Mouse (Mus musculus): ENCODE results near the gene Hdac9. TPM values are rescaled to one million over a fixed set of nuclear protein-coding genes. Genes with fewer than 3 reads are reported as not detected.

Hdac9 gene
- total and polyA plus RNA-seq, 3 experiments: 0.03 to 0.19 TPM; not detected in 1

DNA sequence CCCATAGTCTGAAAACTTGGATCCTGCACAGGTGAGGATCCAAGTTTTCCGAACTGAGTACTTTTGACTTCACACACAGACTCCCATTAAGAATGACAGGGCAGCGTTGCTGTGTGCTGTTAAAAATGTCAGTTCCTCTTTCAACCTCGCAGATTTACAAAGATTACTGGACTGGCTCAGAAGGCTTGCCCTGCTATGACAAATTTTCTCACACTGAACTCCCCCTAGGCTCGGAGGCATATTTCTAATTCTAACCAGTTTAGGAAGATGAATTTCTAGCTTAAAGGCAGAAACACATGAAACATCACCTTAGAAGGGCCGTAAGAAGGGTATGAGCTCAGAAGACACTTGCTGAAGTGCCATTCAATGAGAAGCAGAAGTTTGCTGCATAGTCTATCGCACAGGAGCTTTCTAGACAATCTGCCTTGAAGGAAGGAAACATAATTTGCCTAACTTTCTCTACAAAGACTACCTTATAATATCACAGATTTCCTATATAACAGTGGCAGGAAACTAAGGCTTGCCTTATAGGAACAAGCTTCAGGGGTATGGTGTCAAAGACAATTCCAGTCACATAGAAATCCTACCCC is 137.4 kb downstream of the Hdac9 start:
- Histone ChIP-seq H3K9ac (ENCODE audit: control insufficient read depth, low read depth, low read length, poor library complexity, severe bottlenecking) (no peak overlapping the region), H3K4me3 (ENCODE audit: control insufficient read depth in 1 of 2, insufficient read depth in 1 of 2, low read depth in 2 of 2, low read length in 2 of 2) (no peak overlapping the region), H3K36me3 (ENCODE audit: control insufficient read depth in 1 of 2, insufficient read depth in 2 of 2, low read length in 2 of 2) (no peaks in the 10 kb centered on the region), H3K9me3 (replicated peaks; ENCODE audit: insufficient read depth, low read length) (no peaks in the 10 kb centered on the region), H3K4me1 (ENCODE audit: control insufficient read depth in 1 of 2, insufficient read depth in 2 of 2, low read length in 2 of 2) (no peaks in the 10 kb centered on the region), H3K27me3 (ENCODE audit: control insufficient read depth in 1 of 2, insufficient read depth in 2 of 2, low read length in 2 of 2) (peaks cover 0 to 3% of the 10 kb centered on the region in 2 experiments; a peak in 1 of 4 replicates), H3K79me2 (ENCODE audit: control insufficient read depth, insufficient read depth, low read length, poor library complexity) (no peaks in the 10 kb centered on the region), H3K27ac (ENCODE audit: control insufficient read depth, low read depth, low read length) (no peak overlapping the region)
- TF ChIP-seq MEF2A (IDR thresholded peaks at IDR 0.05; ENCODE audit: extremely low read depth, insufficient replicate concordance, low read depth, low read length, poor library complexity, severe bottlenecking) (no peak), TCF12 (IDR thresholded peaks at IDR 0.05; ENCODE audit: low read depth, low read length) (no peak), JUND (IDR thresholded peaks at IDR 0.05; ENCODE audit: low read depth, low read length) (no peak)
- DNase-seq (ENCODE audit: low read depth, low spot score): no peak

DNA sequence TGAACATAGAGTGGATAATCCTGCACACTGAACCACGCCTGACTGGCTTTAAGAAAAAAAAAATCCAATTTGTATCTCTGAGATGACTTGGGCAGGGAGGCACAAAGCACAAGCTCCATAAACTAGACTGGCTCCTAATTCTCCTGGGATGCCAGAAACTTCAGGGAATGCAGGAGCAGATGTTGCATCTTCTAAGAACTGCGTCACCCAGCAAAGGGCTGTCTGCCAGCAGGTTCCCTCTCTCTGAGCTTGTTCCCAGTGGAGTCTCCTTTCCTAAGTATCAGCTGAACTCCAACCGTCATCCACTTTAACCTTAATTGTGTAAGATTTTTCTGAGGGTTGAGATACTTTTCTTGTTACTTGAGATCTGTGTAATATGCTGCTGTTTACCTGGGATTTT is 140.7 kb downstream of the Hdac9 start:
- no peak overlapping the region for H3K4me3 ChIP-seq (ENCODE audit: control insufficient read depth in 1 of 2, insufficient read depth in 1 of 2, low read depth in 2 of 2, low read length in 2 of 2)

DNA sequence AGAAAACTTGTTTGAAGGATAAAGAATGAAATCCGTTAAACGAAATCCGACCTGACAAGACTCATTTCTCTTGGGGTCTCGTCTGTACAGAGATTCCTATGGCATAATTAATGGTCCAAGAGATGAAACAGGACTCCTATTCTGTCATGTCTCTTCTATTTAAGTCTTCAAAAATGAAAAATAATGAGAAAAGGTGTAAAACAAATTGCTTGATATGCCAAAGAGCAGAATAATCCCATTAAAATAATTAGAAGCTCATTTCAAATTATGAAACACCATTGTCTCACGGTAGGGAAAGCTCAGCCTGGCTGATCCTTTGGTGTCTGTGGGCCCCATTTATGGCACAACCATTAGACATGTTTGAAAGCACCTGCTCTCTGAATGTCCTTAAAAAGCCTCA is 142.8 kb downstream of the Hdac9 start:
- Histone ChIP-seq H3K9ac (ENCODE audit: control insufficient read depth, low read depth, low read length, poor library complexity, severe bottlenecking) (no peak overlapping the region), H3K4me1 (ENCODE audit: control insufficient read depth in 1 of 2, insufficient read depth in 2 of 2, low read length in 2 of 2) (no peaks in the 10 kb centered on the region), H3K27ac (ENCODE audit: control insufficient read depth, low read depth, low read length) (no peak overlapping the region), H3K27me3 (ENCODE audit: control insufficient read depth in 1 of 2, insufficient read depth in 2 of 2, low read length in 2 of 2) (no peaks in the 10 kb centered on the region), H3K36me3 (ENCODE audit: control insufficient read depth in 1 of 2, insufficient read depth in 2 of 2, low read length in 2 of 2) (no peaks in the 10 kb centered on the region), H3K79me2 (ENCODE audit: control insufficient read depth, insufficient read depth, low read length, poor library complexity) (no peaks in the 10 kb centered on the region), H3K9me3 (replicated peaks; ENCODE audit: insufficient read depth, low read length) (no peaks in the 10 kb centered on the region), H3K4me3 (ENCODE audit: control insufficient read depth in 1 of 2, insufficient read depth in 1 of 2, low read depth in 2 of 2, low read length in 2 of 2) (no peak overlapping the region)
- DNase-seq (ENCODE audit: low read depth, low spot score): no peak
- TF ChIP-seq MYC (IDR thresholded peaks at IDR 0.05; ENCODE audit: low read depth, low read length) (no peak), MXI1 (IDR thresholded peaks at IDR 0.05; ENCODE audit: low read depth, low read length) (no peak), MEF2A (IDR thresholded peaks at IDR 0.05; ENCODE audit: extremely low read depth, insufficient replicate concordance, low read depth, low read length, poor library complexity, severe bottlenecking) (no peak)

More for the DNA sequence above, 140.7 kb downstream of the Hdac9 start:
- Histone ChIP-seq H3K27ac (ENCODE audit: control insufficient read depth, low read depth, low read length) (no peak overlapping the region), H3K9ac (ENCODE audit: control insufficient read depth, low read depth, low read length, poor library complexity, severe bottlenecking) (no peak overlapping the region), H3K9me3 (replicated peaks; ENCODE audit: insufficient read depth, low read length) (no peaks in the 10 kb centered on the region), H3K79me2 (ENCODE audit: control insufficient read depth, insufficient read depth, low read length, poor library complexity) (no peaks in the 10 kb centered on the region), H3K27me3 (ENCODE audit: control insufficient read depth in 1 of 2, insufficient read depth in 2 of 2, low read length in 2 of 2) (no peaks in the 10 kb centered on the region), H3K4me1 (ENCODE audit: control insufficient read depth in 1 of 2, insufficient read depth in 2 of 2, low read length in 2 of 2) (no peaks in the 10 kb centered on the region), H3K36me3 (ENCODE audit: control insufficient read depth in 1 of 2, insufficient read depth in 2 of 2, low read length in 2 of 2) (no peaks in the 10 kb centered on the region)
- TF ChIP-seq RCOR1 (IDR thresholded peaks at IDR 0.05; ENCODE audit: low read depth, low read length): no peak
- no peak for TF ChIP-seq E2F4 (IDR thresholded peaks at IDR 0.05; ENCODE audit: borderline replicate concordance, low read depth, low read length)
- no peak for TF ChIP-seq GATA1 (IDR thresholded peaks at IDR 0.05; ENCODE audit: low read depth, low read length)
- no peak for TF ChIP-seq MYB (IDR thresholded peaks at IDR 0.05; ENCODE audit: low read depth, low read length)
- TF ChIP-seq SMC3 (IDR thresholded peaks at IDR 0.05; ENCODE audit: low read depth, low read length): no peak
- TF ChIP-seq USF2 (IDR thresholded peaks at IDR 0.05; ENCODE audit: borderline replicate concordance in 1 of 2, insufficient read depth in 1 of 2, low read depth in 1 of 2, low read length in 2 of 2): no peak
- no peak for TF ChIP-seq TAL1 (IDR thresholded peaks at IDR 0.05; ENCODE audit: low read length)
- no peak for TF ChIP-seq MAZ (IDR thresholded peaks at IDR 0.05; ENCODE audit: low read depth, low read length)
- TF ChIP-seq CHD1 (IDR thresholded peaks at IDR 0.05; ENCODE audit: low read depth, low read length): no peak
- no peak for TF ChIP-seq NELFE (IDR thresholded peaks at IDR 0.05; ENCODE audit: low read depth, low read length)
- no peak for TF ChIP-seq ZKSCAN1 (IDR thresholded peaks at IDR 0.05; ENCODE audit: low read depth, low read length)
- no peak for TF ChIP-seq MAFK (IDR thresholded peaks at IDR 0.05; ENCODE audit: borderline replicate concordance, low read depth, low read length)
- TF ChIP-seq USF1 (IDR thresholded peaks at IDR 0.05; ENCODE audit: low read depth, low read length): no peak
- no peak for TF ChIP-seq ZC3H11A (IDR thresholded peaks at IDR 0.05; ENCODE audit: low read depth, low read length)
- no peak for TF ChIP-seq TBP (IDR thresholded peaks at IDR 0.05; ENCODE audit: low read depth, low read length)
- DNase-seq (ENCODE audit: low read depth, low spot score): no peak
